Mouse (Mus musculus): ENCODE results near the gene 4933434E20Rik. TPM values are rescaled to one million over a fixed set of nuclear protein-coding genes. Genes with fewer than 3 reads are reported as not detected.
A peak's percentile ranks its signal among the peaks of the same experiment; 100 is the strongest.

The 4933434E20Rik gene
- polyA plus RNA-seq, 1 experiment from 2014 or later, result 211 TPM

GRCm38 (mm10) chr3:90101673-90102072, 50.2 kb downstream of the 4933434E20Rik start:
- Histone ChIP-seq H3K27ac (ENCODE audit: low read depth, low read length) (no peak overlapping the region), H3K9me3 (ENCODE audit: control insufficient read depth, low read length) (no peaks in the 10 kb centered on the region), H3K4me2 (ENCODE audit: low read depth, low read length, severe bottlenecking) (no peak overlapping the region), H3K9ac (ENCODE audit: low read length) (no peak overlapping the region), H3K36me3 (ENCODE audit: control insufficient read depth, insufficient read depth, low read length) (peaks cover 3% of the 10 kb centered on the region; the same call in 1 of the 2 replicates), H3K4me1 (replicated peaks; ENCODE audit: control insufficient read depth, insufficient read depth, low read length) (no peaks in the 10 kb centered on the region), H3K27me3 (ENCODE audit: control insufficient read depth, insufficient read depth, low read length) (no peaks in the 10 kb centered on the region), H3K4me3 (ENCODE audit: low read depth, low read length) (no peak overlapping the region)
- 94% methylated on average over 2 of the region's 2 CpGs for WGBS
- ATAC-seq (replicated peaks; ENCODE audit: low FRiP score) (no peak), DNase-seq (ENCODE audit: low spot score) (no peak)

GRCm38 (mm10) chr3:90102239-90102638, 50.8 kb downstream of the 4933434E20Rik start:
- Histone ChIP-seq H3K36me3 (ENCODE audit: control insufficient read depth, insufficient read depth, low read length) (peaks cover 3% of the 10 kb centered on the region; the same call in 1 of the 2 replicates), H3K9ac (ENCODE audit: low read length) (no peak overlapping the region)
- DNase-seq (ENCODE audit: low spot score), result no peak

GRCm38 (mm10) chr3:90103176-90103575, 51.7 kb downstream of the 4933434E20Rik start:
- H3K4me1 ChIP-seq (replicated peaks; ENCODE audit: control insufficient read depth, insufficient read depth, low read length), result no peaks in the 10 kb centered on the region
- WGBS, result 92% methylated on average over 2 of the region's 2 CpGs
- H3K27ac ChIP-seq (ENCODE audit: low read depth, low read length), result no peak overlapping the region
- no peaks in the 10 kb centered on the region for H3K27me3 ChIP-seq (ENCODE audit: control insufficient read depth, insufficient read depth, low read length)
- no peaks in the 10 kb centered on the region for H3K9me3 ChIP-seq (ENCODE audit: control insufficient read depth, low read length)
- no peak overlapping the region for H3K4me3 ChIP-seq (ENCODE audit: low read depth, low read length)
- H3K36me3 ChIP-seq (ENCODE audit: control insufficient read depth, insufficient read depth, low read length), result peaks cover 3% of the 10 kb centered on the region; the same call in 1 of the 2 replicates
- H3K4me2 ChIP-seq (ENCODE audit: low read depth, low read length, severe bottlenecking), result no peak overlapping the region
- DNase-seq (ENCODE audit: low spot score) (no peak), ATAC-seq (replicated peaks; ENCODE audit: low FRiP score) (no peak)
- H3K9ac ChIP-seq (ENCODE audit: low read length), result no peak overlapping the region

More at GRCm38 (mm10) chr3:90102239-90102638, 50.8 kb downstream of the 4933434E20Rik start:
- H3K4me1 ChIP-seq (replicated peaks; ENCODE audit: control insufficient read depth, insufficient read depth, low read length), result no peaks in the 10 kb centered on the region
- no peak overlapping the region for H3K4me3 ChIP-seq (ENCODE audit: low read depth, low read length)
- WGBS, result 77% methylated on average over 2 of the region's 2 CpGs
- no peaks in the 10 kb centered on the region for H3K27me3 ChIP-seq (ENCODE audit: control insufficient read depth, insufficient read depth, low read length)
- H3K4me2 ChIP-seq (ENCODE audit: low read depth, low read length, severe bottlenecking), result no peak overlapping the region
- no peak for ATAC-seq (replicated peaks; ENCODE audit: low FRiP score)
- H3K27ac ChIP-seq (ENCODE audit: low read depth, low read length), result no peak overlapping the region
- H3K9me3 ChIP-seq (ENCODE audit: control insufficient read depth, low read length), result no peaks in the 10 kb centered on the region

- ATAC-seq (replicated peaks; ENCODE audit: low FRiP score) (no peak), DNase-seq (ENCODE audit: low spot score) (no peak)
- no peak within 1 kb of the TSS for H3K27ac ChIP-seq (ENCODE audit: low read depth, low read length)
- H3K4me2 ChIP-seq (ENCODE audit: low read depth, low read length, severe bottlenecking), result no peak within 1 kb of the TSS
- H3K4me3 ChIP-seq (ENCODE audit: low read depth, low read length), result no peak within 1 kb of the TSS
- no peaks in the 10 kb centered on the region for H3K27me3 ChIP-seq (ENCODE audit: control insufficient read depth, insufficient read depth, low read length)
- WGBS, result 88% methylated on average over 13 of the region's 13 CpGs
- H3K4me1 ChIP-seq (replicated peaks; ENCODE audit: control insufficient read depth, insufficient read depth, low read length), result no peaks in the 10 kb centered on the region
- H3K36me3 ChIP-seq (ENCODE audit: control insufficient read depth, insufficient read depth, low read length), result no peaks in the 10 kb centered on the region; the same call in 1 of the 2 replicates
- H3K9me3 ChIP-seq (ENCODE audit: control insufficient read depth, low read length), result no peaks in the 10 kb centered on the region
- no peak within 1 kb of the TSS for H3K9ac ChIP-seq (ENCODE audit: low read length)
Observed at GRCm38 (mm10) chr3:90103938-90104337, 52.5 kb downstream of the 4933434E20Rik start, which contains the start of gene Nup210l. TSS of gene Nup210l (plus strand) at chr3:90104132.

- no peaks in the 10 kb centered on the region for H3K27me3 ChIP-seq (ENCODE audit: control insufficient read depth, insufficient read depth, low read length)
- no peak overlapping the region for H3K4me2 ChIP-seq (ENCODE audit: low read depth, low read length, severe bottlenecking)
- no peaks in the 10 kb centered on the region for H3K9me3 ChIP-seq (ENCODE audit: control insufficient read depth, low read length)
- no peaks in the 10 kb centered on the region for H3K36me3 ChIP-seq (ENCODE audit: control insufficient read depth, insufficient read depth, low read length)
- H3K27ac ChIP-seq (ENCODE audit: low read depth, low read length), result no peak overlapping the region
- no peak for DNase-seq (ENCODE audit: low spot score)
- no peak overlapping the region for H3K9ac ChIP-seq (ENCODE audit: low read length)
- no peak overlapping the region for H3K4me3 ChIP-seq (ENCODE audit: low read depth, low read length)
- H3K4me1 ChIP-seq (replicated peaks; ENCODE audit: control insufficient read depth, insufficient read depth, low read length), result no peaks in the 10 kb centered on the region
- 78% methylated on average over 2 of the region's 2 CpGs for WGBS
- ATAC-seq (replicated peaks; ENCODE audit: low FRiP score), result no peak
Observed at GRCm38 (mm10) chr3:90111706-90112105, 60.3 kb downstream of the 4933434E20Rik start.

- DNase-seq (ENCODE audit: low spot score) (no peak), ATAC-seq (replicated peaks; ENCODE audit: low FRiP score) (no peak)
- Histone ChIP-seq H3K27ac (ENCODE audit: low read depth, low read length) (no peak overlapping the region), H3K9ac (ENCODE audit: low read length) (no peak overlapping the region), H3K36me3 (ENCODE audit: control insufficient read depth, insufficient read depth, low read length) (no peaks in the 10 kb centered on the region), H3K4me2 (ENCODE audit: low read depth, low read length, severe bottlenecking) (no peak overlapping the region), H3K4me1 (replicated peaks; ENCODE audit: control insufficient read depth, insufficient read depth, low read length) (no peaks in the 10 kb centered on the region), H3K9me3 (ENCODE audit: control insufficient read depth, low read length) (no peaks in the 10 kb centered on the region), H3K4me3 (ENCODE audit: low read depth, low read length) (no peak overlapping the region), H3K27me3 (ENCODE audit: control insufficient read depth, insufficient read depth, low read length) (no peaks in the 10 kb centered on the region)
- 97% methylated on average over 2 of the region's 2 CpGs for WGBS
Observed at GRCm38 (mm10) chr3:90114342-90114741, 62.9 kb downstream of the 4933434E20Rik start.

- no peak overlapping the region for H3K4me3 ChIP-seq (ENCODE audit: low read depth, low read length)
- H3K36me3 ChIP-seq (ENCODE audit: control insufficient read depth, insufficient read depth, low read length), result no peaks in the 10 kb centered on the region
- H3K9ac ChIP-seq (ENCODE audit: low read length), result no peak overlapping the region
- no peaks in the 10 kb centered on the region for H3K27me3 ChIP-seq (ENCODE audit: control insufficient read depth, insufficient read depth, low read length)
- no peaks in the 10 kb centered on the region for H3K9me3 ChIP-seq (ENCODE audit: control insufficient read depth, low read length)
- no peak for DNase-seq (ENCODE audit: low spot score)
- WGBS, result 81% methylated on average over 3 of the region's 3 CpGs
- H3K4me1 ChIP-seq (replicated peaks; ENCODE audit: control insufficient read depth, insufficient read depth, low read length), result no peaks in the 10 kb centered on the region
- ATAC-seq (replicated peaks; ENCODE audit: low FRiP score), result no peak
- no peak overlapping the region for H3K4me2 ChIP-seq (ENCODE audit: low read depth, low read length, severe bottlenecking)
- H3K27ac ChIP-seq (ENCODE audit: low read depth, low read length), result no peak overlapping the region
Observed at GRCm38 (mm10) chr3:90115526-90115925, 64.1 kb downstream of the 4933434E20Rik start.

MicroRNAs within 50 kb of the gene (microRNA counts, 519-probe panel; counts per million panel counts)
- 5,053 counts per million, percentile 56 among the panel's probes with 10 or more counts for microRNA mmu-miR-190b

Small RNA genes within 50 kb of the gene (microRNA-seq; reads per million reads assigned to microRNA genes)
- gene Mir190b (ENCODE audit: insufficient number of aligned reads), result 43.8 reads per million, percentile 25 among the genes with 10 or more reads in this experiment
- gene Mir7669 (ENCODE audit: insufficient number of aligned reads), result not detected

Other genes with a start within 250 kb of the 4933434E20Rik start
- gene She, start 220.3 kb upstream of the 4933434E20Rik start, polyA plus RNA-seq (2014; fragmentation: Nextera tagmentation; extraction: Ambion mirVana), result 2.0 and 2.4 TPM in 2 replicates
- gene Il6ra, start 138.4 kb upstream of the 4933434E20Rik start, polyA plus RNA-seq (2014; fragmentation: Nextera tagmentation; extraction: Ambion mirVana), result 0.15 and 0.27 TPM in 2 replicates
- 14.9 and 15.4 TPM in 2 replicates for gene Atp8b2, start 88.1 kb upstream of the 4933434E20Rik start, polyA plus RNA-seq (2014; fragmentation: Nextera tagmentation; extraction: Ambion mirVana)
- gene Hax1, start 52.9 kb upstream of the 4933434E20Rik start, polyA plus RNA-seq (2014; fragmentation: Nextera tagmentation; extraction: Ambion mirVana), result 168 and 174 TPM in 2 replicates
- 227 and 253 TPM in 2 replicates for gene Ubap2l, start 992 bp downstream of the 4933434E20Rik start, polyA plus RNA-seq (2014; fragmentation: Nextera tagmentation; extraction: Ambion mirVana)
- 523 and 535 TPM in 2 replicates for gene Tpm3, start 21.0 kb downstream of the 4933434E20Rik start, polyA plus RNA-seq (2014; fragmentation: Nextera tagmentation; extraction: Ambion mirVana)
- gene Nup210l, start 52.5 kb downstream of the 4933434E20Rik start, polyA plus RNA-seq (2014; fragmentation: Nextera tagmentation; extraction: Ambion mirVana), result 0.67 and 0.88 TPM in 2 replicates
- 1,103 and 1,109 TPM in 2 replicates for gene Rps27, start 162.0 kb downstream of the 4933434E20Rik start, polyA plus RNA-seq (2014; fragmentation: Nextera tagmentation; extraction: Ambion mirVana)
- 11.4 and 14.7 TPM in 2 replicates for gene Rab13, start 162.1 kb downstream of the 4933434E20Rik start, polyA plus RNA-seq (2014; fragmentation: Nextera tagmentation; extraction: Ambion mirVana)
- 103 and 110 TPM in 2 replicates for gene Jtb, start 180.0 kb downstream of the 4933434E20Rik start, polyA plus RNA-seq (2014; fragmentation: Nextera tagmentation; extraction: Ambion mirVana)
- 6.0 and 6.2 TPM in 2 replicates for gene Creb3l4, start 191.9 kb downstream of the 4933434E20Rik start, polyA plus RNA-seq (2014; fragmentation: Nextera tagmentation; extraction: Ambion mirVana)
- gene Slc39a1, start 196.5 kb downstream of the 4933434E20Rik start, polyA plus RNA-seq (2014; fragmentation: Nextera tagmentation; extraction: Ambion mirVana), result 57.5 and 58.5 TPM in 2 replicates
- gene Crtc2, start 202.5 kb downstream of the 4933434E20Rik start, polyA plus RNA-seq (2014; fragmentation: Nextera tagmentation; extraction: Ambion mirVana), result 13.7 and 14.6 TPM in 2 replicates
- gene Dennd4b, start 213.5 kb downstream of the 4933434E20Rik start, polyA plus RNA-seq (2014; fragmentation: Nextera tagmentation; extraction: Ambion mirVana), result 6.8 and 7.0 TPM in 2 replicates
- 12.9 and 14.3 TPM in 2 replicates for gene Gatad2b, start 241.5 kb downstream of the 4933434E20Rik start, polyA plus RNA-seq (2014; fragmentation: Nextera tagmentation; extraction: Ambion mirVana)

All from forebrain, embryonic 11.5 days (tissue).